Mouse (Mus musculus) embryonic facial prominence, embryonic 13.5 days (tissue): ENCODE measurements around the gene Klhdc10. TPM values are rescaled to one million over a fixed set of nuclear protein-coding genes. Genes with fewer than 3 reads are reported as not detected.

ENCODE experiments used
- ATAC-seq: fragments of 200-750 bp; cut with Nextera tagmentation; 2 replicates; pipeline ENCODE4 v1.8.0; 2017; ENCODE audit warnings: low read depth; ENCODE audit not compliant: insufficient number of reproducible peaks, insufficient read depth, low FRiP score, low TSS enrichment
- H3K27ac ChIP-seq: fragments of 300-500 bp; sonication (generic); 2 replicates; pipeline ENCODE4 v1.5.1; 2015; ENCODE audit warnings: moderate library complexity, mild to moderate bottlenecking, inconsistent platforms
- H3K27me3 ChIP-seq: fragments of 300-500 bp; sonication (generic); 2 replicates; pipeline ENCODE4 v1.6.1; 2015; ENCODE audit warnings: mild to moderate bottlenecking, inconsistent platforms
- H3K36me3 ChIP-seq: fragments of 300-500 bp; sonication (generic); 2 replicates; pipeline ENCODE4 v1.6.1; 2015; ENCODE audit warnings: mild to moderate bottlenecking, inconsistent platforms
- H3K4me1 ChIP-seq: fragments of 300-500 bp; sonication (generic); 2 replicates; pipeline ENCODE4 v1.6.1; 2015; ENCODE audit warnings: inconsistent platforms
- H3K4me2 ChIP-seq: fragments of 300-500 bp; sonication (generic); 2 replicates; pipeline ENCODE4 v1.6.1; 2015; ENCODE audit warnings: moderate library complexity, mild to moderate bottlenecking, inconsistent platforms
- H3K4me3 ChIP-seq: fragments of 300-500 bp; sonication (generic); 2 replicates; pipeline ENCODE4 v1.5.1; 2015; ENCODE audit warnings: mild to moderate bottlenecking, inconsistent platforms
- H3K9ac ChIP-seq: fragments of 300-500 bp; sonication (generic); 2 replicates; pipeline ENCODE4 v1.6.1; 2015; ENCODE audit warnings: mild to moderate bottlenecking, inconsistent platforms
- H3K9me3 ChIP-seq: fragments of 300-500 bp; sonication (generic); 2 replicates; pipeline ENCODE4 v1.6.1; 2016; ENCODE audit warnings: inconsistent platforms
- WGBS: fragments of 180-500 bp; shearing (Covaris S2); methylation state at CpG from one replicate; pipeline ENCODE4 v1.1.7; 2015; ENCODE audit warnings: mixed read lengths; 5-methylcytosine and 5-hydroxymethylcytosine counted together
- polyA plus RNA-seq: library from polyadenylated mRNA; unstranded; fragments of >200 nt; fragmentation: Nextera tagmentation; extraction: Ambion mirVana; gene quantifications from 2 replicates; pipeline ENCODE4 v1.2.1, GENCODE M21; 2015

The Klhdc10 gene
- polyA plus RNA-seq, 1 experiment from 2014 or later = 26.3 TPM

- Histone ChIP-seq H3K27me3 (no peaks in the 10 kb centered on the region), H3K27ac (no peak overlapping the region), H3K36me3 (0 out of 2 replicates have a peak, but pooled peaks cover 11% of the 10 kb centered on the region), H3K9ac (0 out of 2 replicates have a peak overlapping the region, but pooled peaks have one; percentile 11), H3K4me1 (peaks cover 9% of the 10 kb centered on the region; the same call in 1 of the 2 replicates), H3K9me3 (no peaks in the 10 kb centered on the region), H3K4me3 (no peak overlapping the region), H3K4me2 (0 out of 2 replicates have a peak overlapping the region, but pooled peaks have one; percentile 7)
- ATAC-seq = no peak
- 85% methylated on average over 5 of the region's 5 CpGs for WGBS
These were observed 3.0 kb downstream of the Klhdc10 start for GRCm38 (mm10) chr6:30404671-30405070.

- Histone ChIP-seq H3K4me3 (no peak overlapping the region), H3K9ac (no peak overlapping the region), H3K4me1 (peaks cover 9% of the 10 kb centered on the region; the same call in 1 of the 2 replicates), H3K36me3 (0 out of 2 replicates have a peak, but pooled peaks cover 11% of the 10 kb centered on the region), H3K27ac (no peak overlapping the region), H3K27me3 (no peaks in the 10 kb centered on the region), H3K4me2 (no peak overlapping the region), H3K9me3 (no peaks in the 10 kb centered on the region)
- WGBS = 85% methylated on average over 4 of the region's 4 CpGs
- no peak for ATAC-seq
These were observed 6.6 kb downstream of the Klhdc10 start for GRCm38 (mm10) chr6:30408276-30408675.

- Histone ChIP-seq H3K27me3 (no peaks in the 10 kb centered on the region), H3K4me2 (no peak overlapping the region), H3K4me1 (0 out of 2 replicates have a peak, but pooled peaks cover 3% of the 10 kb centered on the region), H3K27ac (no peak overlapping the region), H3K4me3 (no peak overlapping the region), H3K9me3 (no peaks in the 10 kb centered on the region), H3K36me3 (0 out of 2 replicates have a peak, but pooled peaks cover 11% of the 10 kb centered on the region), H3K9ac (no peak overlapping the region)
- no peak for ATAC-seq
- WGBS = 91% methylated on average over 7 of the region's 7 CpGs
These were observed 7.9 kb downstream of the Klhdc10 start for GRCm38 (mm10) chr6:30409399-30410093.

- H3K9me3 ChIP-seq = no peaks in the 10 kb centered on the region
- H3K36me3 ChIP-seq = 0 out of 2 replicates have a peak, but pooled peaks cover 11% of the 10 kb centered on the region
- H3K27me3 ChIP-seq = no peaks in the 10 kb centered on the region
- no peak overlapping the region for H3K27ac ChIP-seq
- no peak overlapping the region for H3K4me3 ChIP-seq
- ATAC-seq = no peak
- H3K9ac ChIP-seq = no peak overlapping the region
- H3K4me1 ChIP-seq = no peaks in the 10 kb centered on the region
- 88% methylated on average over 4 of the region's 4 CpGs for WGBS
- H3K4me2 ChIP-seq = no peak overlapping the region
These were observed 9.6 kb downstream of the Klhdc10 start for GRCm38 (mm10) chr6:30411311-30411710.

- WGBS = 81% methylated on average over 2 of the region's 2 CpGs
- no peak for ATAC-seq
- H3K36me3 ChIP-seq = peaks cover 9% of the 10 kb centered on the region
These were observed 14.5 kb downstream of the Klhdc10 start for GRCm38 (mm10) chr6:30416126-30416525.

GRCm38 (mm10) chr6:30416801-30417200 is 15.1 kb downstream of the Klhdc10 start:
- no peak for ATAC-seq
- H3K4me1 ChIP-seq = no peaks in the 10 kb centered on the region
- no peak overlapping the region for H3K27ac ChIP-seq
- H3K9ac ChIP-seq = no peak overlapping the region
- H3K36me3 ChIP-seq = peaks cover 15% of the 10 kb centered on the region
- no peak overlapping the region for H3K4me2 ChIP-seq
- no peak overlapping the region for H3K4me3 ChIP-seq
- WGBS = 87% methylated on average over 7 of the region's 7 CpGs
- H3K27me3 ChIP-seq = no peaks in the 10 kb centered on the region
- H3K9me3 ChIP-seq = no peaks in the 10 kb centered on the region

More at GRCm38 (mm10) chr6:30416126-30416525, 14.5 kb downstream of the Klhdc10 start:
- H3K4me2 ChIP-seq = no peak overlapping the region
- H3K4me3 ChIP-seq = no peak overlapping the region
- no peak overlapping the region for H3K27ac ChIP-seq
- no peaks in the 10 kb centered on the region for H3K27me3 ChIP-seq
- no peaks in the 10 kb centered on the region for H3K4me1 ChIP-seq
- no peaks in the 10 kb centered on the region for H3K9me3 ChIP-seq
- H3K9ac ChIP-seq = no peak overlapping the region

GRCm38 (mm10) chr6:30432461-30433192 is 31.0 kb downstream of the Klhdc10 start:
- Histone ChIP-seq H3K4me2 (no peak overlapping the region), H3K27me3 (no peaks in the 10 kb centered on the region), H3K9me3 (no peaks in the 10 kb centered on the region), H3K36me3 (0 out of 2 replicates have a peak, but pooled peaks cover 6% of the 10 kb centered on the region), H3K9ac (no peak overlapping the region), H3K4me3 (no peak overlapping the region), H3K4me1 (no peaks in the 10 kb centered on the region), H3K27ac (0 out of 2 replicates have a peak overlapping the region, but pooled peaks have one; percentile 18)
- 50% methylated on average over 3 of the region's 3 CpGs for WGBS
- ATAC-seq = no peak

GRCm38 (mm10) chr6:30436476-30436875 is 34.8 kb downstream of the Klhdc10 start:
- no peak overlapping the region for H3K27ac ChIP-seq
- H3K4me2 ChIP-seq = no peak overlapping the region
- WGBS = 92% methylated on average over 3 of the region's 3 CpGs
- H3K27me3 ChIP-seq = no peaks in the 10 kb centered on the region
- ATAC-seq = no peak
- peaks cover 24% of the 10 kb centered on the region for H3K36me3 ChIP-seq
- H3K9me3 ChIP-seq = no peaks in the 10 kb centered on the region
- no peak overlapping the region for H3K9ac ChIP-seq
- H3K4me3 ChIP-seq = no peak overlapping the region
- H3K4me1 ChIP-seq = no peaks in the 10 kb centered on the region

GRCm38 (mm10) chr6:30437054-30437453 is 35.4 kb downstream of the Klhdc10 start:
- Histone ChIP-seq H3K4me2 (no peak overlapping the region), H3K9me3 (no peaks in the 10 kb centered on the region), H3K36me3 (peaks cover 30% of the 10 kb centered on the region), H3K4me3 (no peak overlapping the region), H3K27me3 (no peaks in the 10 kb centered on the region), H3K4me1 (no peaks in the 10 kb centered on the region), H3K9ac (no peak overlapping the region), H3K27ac (no peak overlapping the region)
- ATAC-seq = no peak
- 66% methylated on average over 3 of the region's 3 CpGs for WGBS

GRCm38 (mm10) chr6:30439576-30439975 is 37.9 kb downstream of the Klhdc10 start:
- no peaks in the 10 kb centered on the region for H3K9me3 ChIP-seq
- H3K4me1 ChIP-seq = no peaks in the 10 kb centered on the region
- no peak overlapping the region for H3K9ac ChIP-seq
- peaks cover 49% of the 10 kb centered on the region for H3K36me3 ChIP-seq
- ATAC-seq = no peak
- WGBS = 93% methylated on average over 10 of the region's 10 CpGs
- no peak overlapping the region for H3K27ac ChIP-seq
- H3K4me3 ChIP-seq = no peak overlapping the region
- no peak overlapping the region for H3K4me2 ChIP-seq
- H3K27me3 ChIP-seq = no peaks in the 10 kb centered on the region

- H3K9ac ChIP-seq = no peak overlapping the region
- H3K9me3 ChIP-seq = no peaks in the 10 kb centered on the region
- ATAC-seq = no peak
- H3K4me1 ChIP-seq = peaks cover 22% of the 10 kb centered on the region
- H3K4me3 ChIP-seq = no peak overlapping the region
- H3K4me2 ChIP-seq = no peak overlapping the region
- no peaks in the 10 kb centered on the region for H3K27me3 ChIP-seq
- no peak overlapping the region for H3K27ac ChIP-seq
- peaks cover 39% of the 10 kb centered on the region for H3K36me3 ChIP-seq
- WGBS = 95% methylated on average over 7 of the region's 7 CpGs
These were observed 55.3 kb downstream of the Klhdc10 start for GRCm38 (mm10) chr6:30456991-30457390.
